Mouse (Mus musculus): Measurements from ENCODE around the gene Exo1. TPM values are rescaled to one million over a fixed set of nuclear protein-coding genes. Genes with fewer than 3 reads are reported as not detected.

The Exo1 gene
- total and polyA plus RNA-seq, 2 experiments: 0.28 TPM; not detected in 1

GRCm38 (mm10) chr1:175872028-175872816 is 8.2 kb upstream of the Exo1 start:
- 86% methylated on average over 6 of the region's 6 CpGs for WGBS
- no peak for DNase-seq (ENCODE audit: extremely low read depth, low read depth, low spot score)
- no peak overlapping the region for H3K4me3 ChIP-seq (ENCODE audit: insufficient read depth, low read depth, low read length)
- H3K36me3 ChIP-seq (ENCODE audit: control insufficient read depth, insufficient read depth, low read length): no peaks in the 10 kb centered on the region
- no peak for TF ChIP-seq CTCF (IDR thresholded peaks at IDR 0.05; ENCODE audit: low read depth, low read length)
- no peak for TF ChIP-seq POLR2A (IDR thresholded peaks at IDR 0.05; ENCODE audit: extremely low read depth, insufficient read depth, low read length)
- no peaks in the 10 kb centered on the region for H3K79me2 ChIP-seq (ENCODE audit: control insufficient read depth, insufficient read depth, low read length)
- no peak overlapping the region for H3K27ac ChIP-seq (replicated peaks; ENCODE audit: insufficient read depth, low read depth, low read length)
- no peaks in the 10 kb centered on the region for H3K27me3 ChIP-seq (ENCODE audit: control insufficient read depth, insufficient read depth, low read length)
- no peaks in the 10 kb centered on the region for H3K4me1 ChIP-seq (ENCODE audit: control insufficient read depth, insufficient read depth, low read length)
- H3K9ac ChIP-seq (ENCODE audit: low read depth, low read length): no peak overlapping the region

- WGBS: 43% methylated on average over 3 of the region's 3 CpGs
- H3K9ac ChIP-seq (ENCODE audit: low read depth, low read length): no peak overlapping the region
- no peaks in the 10 kb centered on the region for H3K79me2 ChIP-seq (ENCODE audit: control insufficient read depth, insufficient read depth, low read length)
- DNase-seq (ENCODE audit: extremely low read depth, low read depth, low spot score): no peak
- TF ChIP-seq CTCF (IDR thresholded peaks at IDR 0.05; ENCODE audit: low read depth, low read length) (no peak), POLR2A (IDR thresholded peaks at IDR 0.05; ENCODE audit: extremely low read depth, insufficient read depth, low read length) (no peak)
- no peaks in the 10 kb centered on the region for H3K4me1 ChIP-seq (ENCODE audit: control insufficient read depth, insufficient read depth, low read length)
- H3K36me3 ChIP-seq (ENCODE audit: control insufficient read depth, insufficient read depth, low read length): no peaks in the 10 kb centered on the region
- no peak overlapping the region for H3K27ac ChIP-seq (replicated peaks; ENCODE audit: insufficient read depth, low read depth, low read length)
- H3K27me3 ChIP-seq (ENCODE audit: control insufficient read depth, insufficient read depth, low read length): no peaks in the 10 kb centered on the region
- no peak overlapping the region for H3K4me3 ChIP-seq (ENCODE audit: insufficient read depth, low read depth, low read length)
Measured at GRCm38 (mm10) chr1:175883398-175883797, 3.0 kb downstream of the Exo1 start.

- no peak overlapping the region for H3K4me3 ChIP-seq (ENCODE audit: insufficient read depth, low read depth, low read length)
- no peaks in the 10 kb centered on the region for H3K36me3 ChIP-seq (ENCODE audit: control insufficient read depth, insufficient read depth, low read length)
- no peak overlapping the region for H3K9ac ChIP-seq (ENCODE audit: low read depth, low read length)
- no peaks in the 10 kb centered on the region for H3K27me3 ChIP-seq (ENCODE audit: control insufficient read depth, insufficient read depth, low read length)
- WGBS: 95% methylated on average over 6 of the region's 6 CpGs
- TF ChIP-seq CTCF (IDR thresholded peaks at IDR 0.05; ENCODE audit: low read depth, low read length) (no peak), POLR2A (IDR thresholded peaks at IDR 0.05; ENCODE audit: extremely low read depth, insufficient read depth, low read length) (no peak)
- no peaks in the 10 kb centered on the region for H3K4me1 ChIP-seq (ENCODE audit: control insufficient read depth, insufficient read depth, low read length)
- no peak for DNase-seq (ENCODE audit: extremely low read depth, low read depth, low spot score)
- no peaks in the 10 kb centered on the region for H3K79me2 ChIP-seq (ENCODE audit: control insufficient read depth, insufficient read depth, low read length)
- no peak overlapping the region for H3K27ac ChIP-seq (replicated peaks; ENCODE audit: insufficient read depth, low read depth, low read length)
Measured at GRCm38 (mm10) chr1:175893263-175893662, 12.9 kb downstream of the Exo1 start.

- no peaks in the 10 kb centered on the region for H3K36me3 ChIP-seq (ENCODE audit: control insufficient read depth, insufficient read depth, low read length)
- no peak overlapping the region for H3K9ac ChIP-seq (ENCODE audit: low read depth, low read length)
- no peaks in the 10 kb centered on the region for H3K4me1 ChIP-seq (ENCODE audit: control insufficient read depth, insufficient read depth, low read length)
- no peak overlapping the region for H3K4me3 ChIP-seq (ENCODE audit: insufficient read depth, low read depth, low read length)
- DNase-seq (ENCODE audit: extremely low read depth, low read depth, low spot score): no peak
- WGBS: 94% methylated on average over 12 of the region's 12 CpGs
- TF ChIP-seq CTCF (IDR thresholded peaks at IDR 0.05; ENCODE audit: low read depth, low read length) (no peak), POLR2A (IDR thresholded peaks at IDR 0.05; ENCODE audit: extremely low read depth, insufficient read depth, low read length) (no peak)
- no peaks in the 10 kb centered on the region for H3K79me2 ChIP-seq (ENCODE audit: control insufficient read depth, insufficient read depth, low read length)
- no peak overlapping the region for H3K27ac ChIP-seq (replicated peaks; ENCODE audit: insufficient read depth, low read depth, low read length)
- no peaks in the 10 kb centered on the region for H3K27me3 ChIP-seq (ENCODE audit: control insufficient read depth, insufficient read depth, low read length)
Measured at GRCm38 (mm10) chr1:175893726-175894125, 13.3 kb downstream of the Exo1 start.

GRCm38 (mm10) chr1:175911207-175911606 is 30.8 kb downstream of the Exo1 start:
- Histone ChIP-seq H3K79me2 (ENCODE audit: control insufficient read depth, insufficient read depth, low read length) (no peaks in the 10 kb centered on the region), H3K27me3 (ENCODE audit: control insufficient read depth, insufficient read depth, low read length) (no peaks in the 10 kb centered on the region), H3K36me3 (ENCODE audit: control insufficient read depth, insufficient read depth, low read length) (no peaks in the 10 kb centered on the region), H3K9ac (ENCODE audit: low read depth, low read length) (no peak overlapping the region), H3K4me3 (ENCODE audit: insufficient read depth, low read depth, low read length) (no peak overlapping the region), H3K27ac (replicated peaks; ENCODE audit: insufficient read depth, low read depth, low read length) (no peak overlapping the region), H3K4me1 (ENCODE audit: control insufficient read depth, insufficient read depth, low read length) (no peaks in the 10 kb centered on the region)
- 93% methylated on average over 2 of the region's 2 CpGs for WGBS
- TF ChIP-seq POLR2A (IDR thresholded peaks at IDR 0.05; ENCODE audit: extremely low read depth, insufficient read depth, low read length) (no peak), CTCF (IDR thresholded peaks at IDR 0.05; ENCODE audit: low read depth, low read length) (no peak)
- no peak for DNase-seq (ENCODE audit: extremely low read depth, low read depth, low spot score)

GRCm38 (mm10) chr1:175912038-175912437 is 31.7 kb downstream of the Exo1 start:
- TF ChIP-seq CTCF (IDR thresholded peaks at IDR 0.05; ENCODE audit: low read depth, low read length) (no peak), POLR2A (IDR thresholded peaks at IDR 0.05; ENCODE audit: extremely low read depth, insufficient read depth, low read length) (no peak)
- Histone ChIP-seq H3K79me2 (ENCODE audit: control insufficient read depth, insufficient read depth, low read length) (no peaks in the 10 kb centered on the region), H3K27ac (replicated peaks; ENCODE audit: insufficient read depth, low read depth, low read length) (no peak overlapping the region), H3K36me3 (ENCODE audit: control insufficient read depth, insufficient read depth, low read length) (no peaks in the 10 kb centered on the region), H3K27me3 (ENCODE audit: control insufficient read depth, insufficient read depth, low read length) (no peaks in the 10 kb centered on the region), H3K4me3 (ENCODE audit: insufficient read depth, low read depth, low read length) (no peak overlapping the region), H3K9ac (ENCODE audit: low read depth, low read length) (no peak overlapping the region), H3K4me1 (ENCODE audit: control insufficient read depth, insufficient read depth, low read length) (no peaks in the 10 kb centered on the region)
- no peak for DNase-seq (ENCODE audit: extremely low read depth, low read depth, low spot score)
- WGBS: 87% methylated on average over 3 of the region's 3 CpGs

All from liver, adult 2 months (tissue).